Mouse (Mus musculus) heart, embryonic 12.5 days (tissue): ENCODE data around the gene Styxl1. TPM values are rescaled to one million over a fixed set of nuclear protein-coding genes. Genes with fewer than 3 reads are reported as not detected.

ENCODE experiments used
- ATAC-seq: fragments of 200-750 bp; cut with Nextera tagmentation; 2 replicates; pipeline ENCODE4 v1.8.0; 2017; ENCODE audit warnings: moderate TSS enrichment, moderate library complexity; ENCODE audit not compliant: insufficient number of reproducible peaks, low FRiP score
- H3K27ac ChIP-seq: fragments of 300-500 bp; sonication (generic); 2 replicates; pipeline ENCODE4 v1.5.1; 2016; ENCODE audit warnings: mild to moderate bottlenecking, moderate library complexity; ENCODE audit not compliant: poor library complexity, severe bottlenecking
- H3K27me3 ChIP-seq: fragments of 300-500 bp; sonication (generic); replicated peaks from 2 replicates; pipeline ENCODE4 v1.6.1; 2016; ENCODE audit warnings: mild to moderate bottlenecking, moderate library complexity
- H3K36me3 ChIP-seq: fragments of 300-500 bp; sonication (generic); 2 replicates; pipeline ENCODE4 v1.6.1; 2016; ENCODE audit warnings: mild to moderate bottlenecking, moderate library complexity
- H3K4me1 ChIP-seq: fragments of 300-500 bp; sonication (generic); replicated peaks from 2 replicates; pipeline ENCODE4 v1.6.1; 2016; ENCODE audit warnings: mild to moderate bottlenecking
- H3K4me2 ChIP-seq: fragments of 300-500 bp; sonication (generic); 2 replicates; pipeline ENCODE4 v1.6.1; 2016; ENCODE audit warnings: mild to moderate bottlenecking, moderate library complexity
- H3K4me3 ChIP-seq: fragments of 300-500 bp; sonication (generic); 2 replicates; pipeline ENCODE4 v1.5.1; 2016; ENCODE audit warnings: mild to moderate bottlenecking
- H3K9ac ChIP-seq: fragments of 300-500 bp; sonication (generic); 2 replicates; pipeline ENCODE4 v1.6.1; 2016; ENCODE audit warnings: mild to moderate bottlenecking, moderate library complexity
- H3K9me3 ChIP-seq: fragments of 300-500 bp; sonication (generic); replicated peaks from 2 replicates; pipeline ENCODE4 v1.6.1; 2016; ENCODE audit warnings: mild to moderate bottlenecking, moderate library complexity
- WGBS: fragments of 180-500 bp; shearing (Covaris S2); methylation state at CpG from one replicate; pipeline ENCODE4 v1.1.7; 2016; 5-methylcytosine and 5-hydroxymethylcytosine counted together
- polyA plus RNA-seq: library from polyadenylated mRNA; unstranded; fragments of >200 nt; fragmentation: Nextera tagmentation; extraction: Ambion mirVana; gene quantifications from 2 replicates; pipeline ENCODE4 v1.2.1, GENCODE M21; 2016

Gene Styxl1
- polyA plus RNA-seq, 1 experiment from 2014 or later, result not detected

GRCm38 (mm10) chr5:135712803-135713202, 65.4 kb downstream of the Styxl1 start:
- H3K27ac ChIP-seq, result peak overlapping the region; percentile 46; the same call in 1 of the 2 replicates
- ATAC-seq, result no peak
- H3K36me3 ChIP-seq, result peaks cover 32% of the 10 kb centered on the region
- no peak overlapping the region for H3K4me2 ChIP-seq
- H3K4me1 ChIP-seq, result peaks cover 29% of the 10 kb centered on the region
- no peak overlapping the region for H3K4me3 ChIP-seq
- no peaks in the 10 kb centered on the region for H3K27me3 ChIP-seq
- H3K9ac ChIP-seq, result no peak overlapping the region
- 0 out of 2 replicates have a peak, but pooled peaks cover 4% of the 10 kb centered on the region for H3K9me3 ChIP-seq
- WGBS, result 30% methylated on average over 4 of the region's 4 CpGs

DNA sequence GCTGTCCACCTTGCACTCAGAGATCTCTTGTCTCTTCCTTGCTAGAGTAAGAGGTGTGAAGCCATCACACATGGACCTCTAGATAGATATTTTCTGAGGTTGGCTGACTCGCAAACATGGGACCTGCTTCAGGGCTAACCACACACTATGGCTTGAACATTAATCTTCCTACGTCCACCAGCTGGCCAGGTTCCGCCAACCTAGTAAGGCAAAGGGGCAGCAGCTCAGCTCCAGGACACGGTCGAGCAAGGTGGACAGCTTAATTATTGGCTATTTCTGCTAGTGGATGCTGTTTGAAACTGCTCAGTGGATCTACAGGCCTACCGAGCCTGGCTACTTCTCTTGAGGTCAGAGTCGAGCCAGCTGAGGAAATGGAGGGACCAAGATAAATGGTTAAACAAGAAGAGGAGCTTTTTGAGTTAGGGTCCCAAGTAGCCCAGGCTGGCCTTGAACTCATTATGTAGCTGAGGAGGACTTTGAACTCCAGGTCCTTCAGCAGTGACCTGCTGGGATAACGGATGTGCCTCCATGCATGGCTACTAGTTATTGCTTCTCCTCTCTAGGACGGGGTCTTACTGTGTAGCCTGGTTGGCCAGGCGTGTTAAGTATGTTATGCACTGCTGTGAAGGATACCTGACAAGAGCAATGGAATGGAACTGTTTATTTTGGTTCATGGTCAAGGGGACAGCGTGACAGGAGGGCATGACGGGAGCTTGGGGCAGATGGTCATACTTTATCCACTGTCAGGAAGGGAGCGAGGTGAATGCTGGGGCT, 66.4 kb downstream of the Styxl1 start:
- Histone ChIP-seq H3K4me1 (peaks cover 29% of the 10 kb centered on the region), H3K27me3 (no peaks in the 10 kb centered on the region), H3K27ac (no peak overlapping the region), H3K9ac (no peak overlapping the region), H3K4me2 (no peak overlapping the region), H3K9me3 (0 out of 2 replicates have a peak, but pooled peaks cover 4% of the 10 kb centered on the region), H3K4me3 (no peak overlapping the region), H3K36me3 (peaks cover 33% of the 10 kb centered on the region)
- ATAC-seq, result no peak
- WGBS, result 86% methylated on average over 13 of the region's 13 CpGs

- Histone ChIP-seq H3K27ac (no peak overlapping the region), H3K27me3 (no peaks in the 10 kb centered on the region), H3K9me3 (0 out of 2 replicates have a peak, but pooled peaks cover 4% of the 10 kb centered on the region), H3K9ac (no peak overlapping the region), H3K36me3 (peaks cover 29% of the 10 kb centered on the region), H3K4me2 (no peak overlapping the region), H3K4me1 (peaks cover 29% of the 10 kb centered on the region), H3K4me3 (no peak overlapping the region)
- WGBS, result 76% methylated on average over 7 of the region's 7 CpGs
- ATAC-seq, result no peak
These were observed 67.5 kb downstream of the Styxl1 start for GRCm38 (mm10) chr5:135710599-135711214.

DNA sequence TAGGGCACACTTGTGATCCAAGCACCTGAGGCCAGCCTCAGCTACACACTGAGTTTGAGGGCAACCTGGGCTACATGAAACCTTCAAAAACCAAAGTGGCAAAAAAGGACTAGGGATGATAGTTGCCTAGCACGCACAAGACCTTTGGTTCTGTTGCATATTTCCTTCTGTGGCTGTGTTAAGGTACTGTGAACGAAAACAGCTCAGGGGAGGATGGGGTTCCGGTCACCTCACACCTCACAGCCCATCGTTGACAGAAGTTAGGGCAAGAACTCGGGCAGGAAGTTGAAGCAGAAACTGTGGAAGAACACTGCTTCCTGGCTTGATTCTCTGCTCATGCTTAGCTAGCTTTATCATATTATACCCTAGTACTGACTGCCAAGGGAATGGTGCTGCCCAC, 68.5 kb downstream of the Styxl1 start:
- WGBS, result 90% methylated on average over 5 of the region's 5 CpGs

DNA sequence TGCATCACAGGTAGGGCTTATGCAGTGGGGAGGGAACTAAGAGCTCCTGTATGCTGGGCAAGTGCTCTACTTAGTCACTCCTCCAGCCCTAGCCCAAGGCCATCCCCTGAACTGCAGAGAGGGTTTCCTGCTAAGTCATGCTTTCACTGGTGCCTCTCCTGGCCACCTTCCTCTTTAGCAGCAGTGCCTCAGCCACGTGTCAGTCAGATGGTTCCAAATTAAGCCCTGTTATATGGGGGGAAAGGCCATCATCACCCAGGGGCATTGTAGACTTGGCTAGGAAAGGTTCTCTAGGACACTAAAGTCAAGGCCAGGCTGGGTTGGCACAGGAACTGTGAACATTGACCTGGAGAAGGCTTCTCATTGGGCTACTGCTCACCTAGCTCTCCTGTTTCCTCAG, 70.3 kb downstream of the Styxl1 start:
- Histone ChIP-seq H3K9ac (no peak overlapping the region), H3K27ac (no peak overlapping the region), H3K9me3 (0 out of 2 replicates have a peak, but pooled peaks cover 4% of the 10 kb centered on the region), H3K27me3 (no peaks in the 10 kb centered on the region), H3K4me2 (no peak overlapping the region), H3K4me3 (no peak overlapping the region), H3K4me1 (peaks cover 20% of the 10 kb centered on the region), H3K36me3 (peaks cover 27% of the 10 kb centered on the region)
- 40% methylated on average over 1 of the region's 1 CpGs for WGBS
- no peak for ATAC-seq

More for the DNA sequence above, 68.5 kb downstream of the Styxl1 start:
- Histone ChIP-seq H3K4me2 (no peak overlapping the region), H3K9ac (no peak overlapping the region), H3K4me3 (no peak overlapping the region), H3K9me3 (0 out of 2 replicates have a peak, but pooled peaks cover 4% of the 10 kb centered on the region), H3K27ac (no peak overlapping the region), H3K27me3 (no peaks in the 10 kb centered on the region), H3K4me1 (peaks cover 29% of the 10 kb centered on the region), H3K36me3 (peaks cover 27% of the 10 kb centered on the region)
- no peak for ATAC-seq

DNA sequence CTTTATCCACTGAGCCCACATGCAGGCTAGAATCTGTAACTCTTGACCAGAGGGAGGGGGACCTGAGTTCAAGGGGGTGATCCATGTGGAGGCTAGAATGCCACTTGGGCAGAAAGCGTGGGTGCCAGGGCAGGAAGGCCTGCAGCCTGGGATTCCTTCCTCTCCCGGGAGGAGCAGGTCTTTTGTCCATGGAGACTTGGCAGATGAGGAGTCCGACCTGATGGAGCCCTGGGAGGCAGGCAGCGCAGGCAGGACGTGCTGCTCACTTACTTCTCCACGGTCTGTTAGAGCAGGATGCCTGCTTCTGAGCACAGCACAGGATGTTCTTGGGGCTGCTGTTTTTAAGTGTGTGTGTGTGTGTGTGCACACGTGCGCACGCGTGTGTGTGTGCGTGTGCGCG, 71.1 kb downstream of the Styxl1 start:
- no peak for ATAC-seq
- Histone ChIP-seq H3K9ac (no peak overlapping the region), H3K27me3 (no peaks in the 10 kb centered on the region), H3K4me3 (no peak overlapping the region), H3K36me3 (peaks cover 27% of the 10 kb centered on the region), H3K4me2 (no peak overlapping the region), H3K27ac (no peak overlapping the region), H3K4me1 (peaks cover 20% of the 10 kb centered on the region), H3K9me3 (0 out of 2 replicates have a peak, but pooled peaks cover 4% of the 10 kb centered on the region)
- WGBS, result 93% methylated on average over 13 of the region's 13 CpGs

DNA sequence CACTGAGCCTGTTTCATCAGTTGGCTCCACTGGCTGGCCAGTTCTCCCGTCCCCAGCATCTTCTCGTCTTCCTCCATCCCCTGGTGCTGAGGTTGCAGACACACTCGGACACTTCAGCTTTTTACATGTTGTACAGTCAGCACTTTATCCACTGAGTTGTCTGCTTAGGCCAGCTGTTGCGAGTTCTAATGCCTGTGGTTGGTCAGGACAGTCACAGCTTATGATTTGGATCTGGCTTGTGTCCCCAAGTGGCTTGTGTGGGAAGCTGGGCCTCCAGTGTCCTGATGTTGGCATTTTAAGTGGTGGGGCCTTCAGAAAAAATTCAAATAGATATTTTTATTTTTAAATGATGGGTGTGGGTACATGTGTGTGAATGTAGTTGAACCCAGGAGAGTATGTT, 72.8 kb downstream of the Styxl1 start:
- Histone ChIP-seq H3K4me2 (no peak overlapping the region), H3K36me3 (peaks cover 27% of the 10 kb centered on the region), H3K9me3 (0 out of 2 replicates have a peak, but pooled peaks cover 4% of the 10 kb centered on the region), H3K27me3 (no peaks in the 10 kb centered on the region), H3K4me3 (no peak overlapping the region), H3K9ac (no peak overlapping the region), H3K4me1 (peaks cover 25% of the 10 kb centered on the region), H3K27ac (no peak overlapping the region)
- ATAC-seq, result no peak
- WGBS, result 91% methylated on average over 4 of the region's 4 CpGs

- peaks cover 30% of the 10 kb centered on the region for H3K36me3 ChIP-seq
- no peak overlapping the region for H3K9ac ChIP-seq
- peaks cover 25% of the 10 kb centered on the region for H3K4me1 ChIP-seq
- no peaks in the 10 kb centered on the region for H3K27me3 ChIP-seq
- H3K4me3 ChIP-seq, result no peak overlapping the region
- H3K4me2 ChIP-seq, result no peak overlapping the region
- WGBS, result 94% methylated on average over 7 of the region's 7 CpGs
- no peak for ATAC-seq
- no peaks in the 10 kb centered on the region for H3K9me3 ChIP-seq
- H3K27ac ChIP-seq, result no peak overlapping the region
These were observed 74.8 kb downstream of the Styxl1 start for GRCm38 (mm10) chr5:135703431-135703830.

- peak overlapping the region; percentile 84 for H3K27ac ChIP-seq
- no peaks in the 10 kb centered on the region for H3K27me3 ChIP-seq
- WGBS, result 52% methylated on average over 15 of the region's 15 CpGs
- H3K9ac ChIP-seq, result no peak overlapping the region
- peaks cover 30% of the 10 kb centered on the region for H3K36me3 ChIP-seq
- H3K9me3 ChIP-seq, result no peaks in the 10 kb centered on the region
- ATAC-seq, result no peak
- peaks cover 25% of the 10 kb centered on the region for H3K4me1 ChIP-seq
- H3K4me2 ChIP-seq, result peak overlapping the region; percentile 1; the same call in 1 of the 2 replicates
- H3K4me3 ChIP-seq, result no peak overlapping the region
These were observed 75.4 kb downstream of the Styxl1 start for GRCm38 (mm10) chr5:135702682-135703192.

DNA sequence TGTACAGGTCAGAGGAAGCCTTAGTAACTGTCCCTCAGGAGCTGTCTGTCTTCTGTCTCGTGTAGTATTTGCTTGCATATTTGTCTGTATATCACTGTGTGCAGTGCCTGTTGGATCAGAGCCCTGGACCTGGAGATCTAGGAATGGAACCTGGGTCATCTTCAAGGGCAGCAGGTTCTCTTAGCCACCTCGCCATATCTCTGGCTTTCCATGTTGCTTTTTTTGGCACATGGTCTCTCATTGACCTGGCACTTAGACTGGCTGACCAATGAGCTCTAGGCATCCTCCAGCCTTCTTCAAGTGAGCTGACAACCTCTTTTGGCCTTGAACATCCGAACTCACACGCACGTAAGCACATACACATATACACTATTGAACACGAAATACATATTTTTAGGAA, 76.0 kb downstream of the Styxl1 start:
- H3K27ac ChIP-seq, result peak overlapping the region; percentile 84
- H3K36me3 ChIP-seq, result peaks cover 25% of the 10 kb centered on the region
- H3K27me3 ChIP-seq, result no peaks in the 10 kb centered on the region
- WGBS, result 49% methylated on average over 6 of the region's 6 CpGs
- H3K4me3 ChIP-seq, result no peak overlapping the region
- H3K9me3 ChIP-seq, result no peaks in the 10 kb centered on the region
- H3K4me2 ChIP-seq, result peak overlapping the region; percentile 1; the same call in 1 of the 2 replicates
- no peak overlapping the region for H3K9ac ChIP-seq
- H3K4me1 ChIP-seq, result peaks cover 31% of the 10 kb centered on the region
- no peak for ATAC-seq

GRCm38 (mm10) chr5:135701601-135702000, 76.6 kb downstream of the Styxl1 start:
- ATAC-seq, result no peak
- H3K9me3 ChIP-seq, result no peaks in the 10 kb centered on the region
- no peaks in the 10 kb centered on the region for H3K27me3 ChIP-seq
- H3K4me3 ChIP-seq, result no peak overlapping the region
- peaks cover 31% of the 10 kb centered on the region for H3K4me1 ChIP-seq
- H3K27ac ChIP-seq, result peak overlapping the region; percentile 84
- peaks cover 19% of the 10 kb centered on the region for H3K36me3 ChIP-seq
- WGBS, result 88% methylated on average over 4 of the region's 4 CpGs
- no peak overlapping the region for H3K9ac ChIP-seq
- no peak overlapping the region for H3K4me2 ChIP-seq
